Mouse (Mus musculus) G1E (cell line): ENCODE measurements around the gene Dqx1. TPM values are rescaled to one million over a fixed set of nuclear protein-coding genes. Genes with fewer than 3 reads are reported as not detected.
A peak's percentile ranks its signal among the peaks of the same experiment; 100 is the strongest.

Experiments
- ATAC-seq: 2 replicates; pipeline ENCODE4 v1.8.0; 2016; ENCODE audit warnings: mild to moderate bottlenecking; ENCODE audit not compliant: insufficient number of reproducible peaks, poor library complexity, low FRiP score, severe bottlenecking; ENCODE audit errors: extremely low read depth
- DNase-seq: peaks from one replicate; pipeline ENCODE4 v3.0.0; 2012; ENCODE audit warnings: low spot score
- H3K27me3 ChIP-seq: 2 replicates; pipeline ENCODE4 v1.6.1; 2012; ENCODE audit warnings: mild to moderate bottlenecking, low read length, inconsistent platforms; ENCODE audit not compliant: insufficient read depth
- H3K36me3 ChIP-seq: replicated peaks from 2 replicates; pipeline ENCODE3; 2012; ENCODE audit warnings: mild to moderate bottlenecking, inconsistent platforms
- H3K4me1 ChIP-seq: 2 replicates; pipeline ENCODE4 v1.6.1; 2012; ENCODE audit warnings: low read depth, low read length, inconsistent platforms, mixed read lengths; ENCODE audit not compliant: insufficient read depth
- H3K4me3 ChIP-seq: 2 replicates; pipeline ENCODE4 v1.5.1; 2012; ENCODE audit warnings: low read depth, mild to moderate bottlenecking, inconsistent platforms, low read length, moderate library complexity, mixed read lengths
- H3K9me3 ChIP-seq: replicated peaks from 2 replicates; pipeline ENCODE4 v1.6.1; 2012; ENCODE audit warnings: inconsistent platforms
- CTCF ChIP-seq: IDR thresholded peaks from 2 replicates; pipeline ENCODE4 v1.5.1; 2012; ENCODE audit warnings: low read depth, low read length, inconsistent platforms, mixed read lengths
- GATA1 ChIP-seq: IDR thresholded peaks from 2 replicates; pipeline ENCODE4 v1.6.1; 2012; ENCODE audit warnings: borderline replicate concordance, low read length, inconsistent platforms, mixed read lengths
- GATA2 ChIP-seq: IDR thresholded peaks from 2 replicates; pipeline ENCODE4 v1.6.1; 2012; ENCODE audit warnings: low read depth, low read length, inconsistent platforms, borderline replicate concordance
- POLR2AphosphoS5 ChIP-seq: IDR thresholded peaks from 2 replicates; pipeline ENCODE4 v1.6.1; 2012; ENCODE audit warnings: low read depth, low read length, inconsistent platforms; ENCODE audit not compliant: insufficient replicate concordance
- TAL1 ChIP-seq: conservative IDR thresholded peaks from 2 replicates; pipeline ENCODE4 v1.6.1; 2012; ENCODE audit warnings: low read depth, low read length, inconsistent platforms, mixed read lengths
- polyA plus RNA-seq: library from polyadenylated mRNA; stranded (reverse); fragments of >175 nt; gene quantifications from 2 replicates; pipeline ENCODE4 v1.2.3, GENCODE M21; 2012
- total RNA-seq, 2 experiments: library from RNA; stranded (forward) in 1 of 2; stranded (reverse) in 1 of 2; fragments of 200-1000 nt in 1 of 2; fragments of >200 nt in 1 of 2; fragmentation: Nextera tagmentation in 1 of 2; gene quantifications; 2 replicates each; pipeline ENCODE4 v1.2.3; 2014 to 2017

The Dqx1 gene
- total and polyA plus RNA-seq, 3 experiments = 2.3 to 28.7 (median 2.5) TPM

DNA sequence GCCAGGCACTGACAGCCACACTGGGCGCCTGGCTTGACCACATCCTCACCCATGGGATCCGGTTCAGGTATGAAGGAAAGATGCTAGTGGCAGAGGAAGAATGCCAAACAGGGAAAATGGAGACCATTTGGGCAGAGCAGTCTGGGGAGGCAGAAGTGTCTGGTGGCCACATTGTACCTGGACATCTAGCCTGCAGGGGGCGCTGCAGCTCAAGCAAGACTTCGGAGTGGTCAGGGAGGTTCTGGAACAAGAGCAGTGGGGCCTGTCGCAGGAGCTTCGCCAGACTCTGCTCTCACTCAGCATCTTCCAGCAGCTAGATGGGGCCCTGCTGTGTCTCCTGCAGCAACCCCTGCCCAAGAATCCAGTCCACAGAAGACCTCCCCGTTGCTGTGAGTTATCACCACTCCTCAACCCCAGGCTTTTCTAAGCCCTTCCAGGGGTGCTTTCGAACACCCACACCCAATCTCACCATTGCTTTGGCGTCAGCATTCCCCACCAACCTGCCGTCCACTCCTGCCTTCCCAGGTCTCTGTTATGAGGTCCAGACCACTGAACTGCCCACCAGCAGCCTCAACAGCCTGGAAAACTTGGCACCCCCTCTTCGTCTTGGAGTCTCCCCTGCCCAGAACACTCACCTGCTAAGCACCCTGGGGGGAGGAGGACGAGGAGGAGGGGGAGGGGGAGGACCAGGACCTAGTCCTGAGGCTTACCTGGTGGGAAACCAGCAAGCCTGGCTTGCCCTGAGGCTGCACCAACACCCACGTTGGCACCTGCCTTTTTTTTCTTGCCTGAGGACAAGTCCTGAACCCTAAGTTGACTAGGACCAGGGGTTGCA, 50.1 kb downstream of the Dqx1 start:
- Histone ChIP-seq H3K4me3 (peak overlapping the region; percentile 100; the same call in 1 of the 2 replicates), H3K9me3 (no peaks in the 10 kb centered on the region), H3K27me3 (no peaks in the 10 kb centered on the region), H3K4me1 (peaks cover 55% of the 10 kb centered on the region), H3K36me3 (peaks cover 82% of the 10 kb centered on the region)
- peak; percentile 92 for TF ChIP-seq CTCF
- TF ChIP-seq POLR2AphosphoS5 = no peak
- TF ChIP-seq GATA2 = no peak
- no peak for TF ChIP-seq GATA1
- TF ChIP-seq TAL1 = no peak
- DNase-seq = peak; percentile 75
- peak; percentile 50; the same call in 1 of the 2 replicates for ATAC-seq

DNA sequence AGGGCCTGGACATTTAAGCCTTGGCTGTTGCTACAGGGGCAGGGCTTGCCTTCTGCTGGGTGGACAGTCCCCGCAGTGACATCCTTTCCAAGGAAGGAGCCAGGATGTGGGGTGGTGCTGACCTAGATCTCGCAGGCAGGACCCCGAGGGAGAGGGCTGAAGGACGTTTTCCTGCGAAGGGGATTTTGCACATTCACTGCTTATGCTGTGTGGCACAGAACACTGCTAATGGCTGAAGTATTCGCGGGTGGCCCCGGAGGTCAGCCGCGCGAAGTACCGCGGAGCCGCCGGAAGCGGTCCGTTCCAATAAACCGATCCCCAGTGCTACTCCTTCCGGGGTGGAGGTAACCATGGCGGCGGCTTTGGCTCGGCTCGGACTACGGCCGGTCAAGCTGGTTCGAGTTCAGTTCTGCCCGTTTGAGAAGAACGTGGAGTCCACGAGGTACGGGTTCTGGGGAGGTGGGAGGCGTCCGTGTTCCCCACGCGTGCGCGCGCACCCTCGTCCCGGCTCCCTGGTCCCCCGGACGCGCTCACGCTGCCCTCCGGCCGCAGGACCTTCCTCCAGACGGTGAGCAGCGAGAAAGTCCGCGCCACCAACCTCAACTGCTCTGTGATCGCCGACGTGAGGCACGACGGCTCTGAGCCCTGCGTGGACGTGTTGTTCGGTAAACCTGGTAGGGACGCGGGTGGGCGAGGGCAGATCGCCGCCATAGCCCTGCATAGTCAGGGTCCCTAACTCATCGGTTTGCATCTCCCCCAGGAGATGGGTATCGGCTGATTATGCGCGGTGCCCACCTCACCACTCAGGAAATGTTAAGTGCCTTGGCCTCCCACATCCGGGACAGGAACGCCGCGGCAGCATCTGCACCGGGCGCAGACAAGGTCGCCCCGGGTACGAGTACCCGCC, 51.4 kb downstream of the Dqx1 start, which contains the start of gene Mrpl53:
Mrpl53 (plus strand) TSS at position 279 of the 907 bp plus-strand sequence.
- Histone ChIP-seq H3K36me3 (peaks cover 81% of the 10 kb centered on the region), H3K4me3 (peak within 1 kb of the TSS; percentile 100), H3K9me3 (no peaks in the 10 kb centered on the region), H3K27me3 (no peaks in the 10 kb centered on the region), H3K4me1 (peaks cover 57% of the 10 kb centered on the region)
- ATAC-seq (peak; percentile 71), DNase-seq (peak; percentile 86)
- peak; percentile 51; the same call in 1 of the 2 replicates for TF ChIP-seq POLR2AphosphoS5
- TF ChIP-seq TAL1 = no peak

DNA sequence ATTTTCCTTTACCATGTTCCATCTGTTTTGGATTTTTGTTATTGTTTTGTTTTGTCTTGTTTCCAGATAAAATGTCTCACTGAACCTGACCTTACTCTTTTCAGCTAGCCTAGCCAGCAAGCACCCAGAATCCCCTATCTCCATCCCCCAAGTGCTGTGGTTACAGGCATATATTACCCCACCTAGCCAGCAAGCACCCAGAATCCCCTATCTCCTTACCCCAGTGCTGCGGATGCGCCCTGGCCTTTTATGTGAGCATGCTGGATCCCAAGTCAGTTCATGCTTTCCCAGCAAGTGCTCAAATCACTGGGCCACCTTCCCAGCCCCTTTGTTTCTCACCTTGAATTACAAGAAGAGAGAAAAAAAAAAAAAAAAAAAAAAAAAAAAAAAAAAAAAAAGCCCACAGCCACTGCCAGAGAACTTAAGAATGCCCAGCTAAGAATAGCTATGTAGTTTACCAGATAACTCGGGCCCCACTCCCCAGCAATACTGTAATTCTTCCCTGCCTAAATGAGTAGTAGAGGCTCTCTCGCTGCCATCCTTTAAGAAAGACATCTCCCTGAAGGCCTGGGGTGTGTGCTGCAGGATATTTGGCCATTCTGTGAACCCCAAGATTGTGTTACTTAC, 54.0 kb downstream of the Dqx1 start:
- DNase-seq (no peak), ATAC-seq (no peak)
- H3K27me3 ChIP-seq = no peaks in the 10 kb centered on the region
- peaks cover 70% of the 10 kb centered on the region for H3K4me1 ChIP-seq
- H3K36me3 ChIP-seq = peaks cover 66% of the 10 kb centered on the region
- no peak overlapping the region for H3K4me3 ChIP-seq
- no peaks in the 10 kb centered on the region for H3K9me3 ChIP-seq
- TF ChIP-seq CTCF (no peak), GATA2 (no peak), TAL1 (no peak), POLR2AphosphoS5 (no peak), GATA1 (no peak)

DNA sequence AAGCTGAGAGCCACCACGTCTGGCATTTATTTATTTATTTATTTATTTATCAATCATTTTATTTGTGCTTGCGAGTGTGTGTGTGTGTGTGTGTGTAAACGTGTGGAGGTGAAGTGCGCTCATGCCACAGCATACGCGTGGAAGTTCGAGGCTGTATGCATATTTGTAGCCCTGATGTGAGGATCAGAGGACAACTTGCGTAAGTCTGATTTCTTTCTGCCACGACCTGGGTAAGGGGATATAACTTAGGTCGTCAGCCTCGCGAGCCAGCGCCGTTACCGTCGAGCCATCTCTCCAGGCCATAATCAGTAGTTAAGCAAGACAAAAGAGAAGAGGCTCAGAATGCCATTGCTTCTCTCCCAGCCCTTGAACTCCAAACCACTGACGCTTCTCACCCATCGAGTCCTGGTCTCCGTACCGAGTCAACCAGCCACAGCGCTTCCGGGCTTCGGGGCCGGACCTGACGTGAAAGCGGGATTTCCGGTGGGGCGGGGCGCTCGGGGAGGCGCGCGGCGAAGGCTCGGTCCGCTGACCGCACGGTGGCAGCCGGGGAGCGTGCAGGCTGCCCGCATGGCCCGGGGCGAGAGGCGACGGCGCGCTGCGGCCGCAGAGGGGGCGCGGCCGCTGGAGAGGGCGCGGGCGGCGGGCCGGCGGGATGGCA, 57.5 kb downstream of the Dqx1 start, which contains the start of gene Mogs:
Mogs (plus strand) TSS at position 486 of the 661 bp plus-strand sequence.
- peak; percentile 96 for DNase-seq
- ATAC-seq = peak; percentile 69
- H3K9me3 ChIP-seq = no peaks in the 10 kb centered on the region
- H3K36me3 ChIP-seq = peaks cover 75% of the 10 kb centered on the region
- no peak for TF ChIP-seq TAL1
- TF ChIP-seq GATA2 = no peak
- TF ChIP-seq CTCF = no peak
- no peak for TF ChIP-seq POLR2AphosphoS5
- TF ChIP-seq GATA1 = no peak
- peak within 1 kb of the TSS; percentile 94 for H3K4me3 ChIP-seq
- peaks cover 82% of the 10 kb centered on the region for H3K4me1 ChIP-seq
- H3K27me3 ChIP-seq = no peaks in the 10 kb centered on the region

DNA sequence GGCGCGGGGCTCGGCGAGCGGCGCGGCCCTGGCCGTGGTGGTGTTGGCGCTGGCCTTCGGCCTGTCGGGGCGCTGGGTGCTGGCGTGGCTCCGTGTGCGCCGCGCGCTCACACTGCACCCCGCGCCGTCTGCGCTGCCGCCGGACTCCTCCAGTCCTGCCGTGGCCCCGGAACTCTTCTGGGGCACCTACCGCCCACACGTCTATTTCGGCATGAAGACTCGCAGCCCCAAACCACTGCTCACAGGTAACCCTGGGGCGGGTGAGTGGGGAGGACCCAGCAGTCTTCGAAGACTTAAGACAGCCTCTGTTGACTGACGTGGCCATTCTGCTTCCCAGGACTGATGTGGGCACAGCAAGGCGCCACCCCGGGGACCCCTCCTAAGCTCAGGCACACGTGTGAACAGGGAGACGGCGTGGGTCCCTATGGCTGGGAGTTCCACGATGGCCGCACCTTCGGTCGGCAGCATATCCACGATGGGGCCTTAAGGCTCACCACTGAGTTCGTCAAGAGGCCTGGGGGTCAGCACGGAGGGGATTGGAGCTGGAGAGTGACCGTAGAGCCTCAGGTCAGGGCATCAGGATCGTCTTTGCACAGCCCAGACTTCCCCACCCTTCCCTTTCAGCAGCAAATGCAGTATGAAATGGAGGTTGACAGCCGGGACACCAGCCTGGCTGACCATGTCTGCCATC, 58.2 kb downstream of the Dqx1 start:
- ATAC-seq = no peak
- TF ChIP-seq GATA2 (no peak), TAL1 (no peak), CTCF (no peak), GATA1 (no peak), POLR2AphosphoS5 (no peak)

More for the DNA sequence above, 58.2 kb downstream of the Dqx1 start:
- H3K36me3 ChIP-seq = peaks cover 70% of the 10 kb centered on the region
- H3K4me1 ChIP-seq = peaks cover 81% of the 10 kb centered on the region
- peak overlapping the region; percentile 94 for H3K4me3 ChIP-seq
- H3K9me3 ChIP-seq = no peaks in the 10 kb centered on the region
- H3K27me3 ChIP-seq = no peaks in the 10 kb centered on the region
- peak; percentile 44 for DNase-seq
